Comparison of ENCODE assay signal across 9 mouse cellular contexts in the genomic region with DNA sequence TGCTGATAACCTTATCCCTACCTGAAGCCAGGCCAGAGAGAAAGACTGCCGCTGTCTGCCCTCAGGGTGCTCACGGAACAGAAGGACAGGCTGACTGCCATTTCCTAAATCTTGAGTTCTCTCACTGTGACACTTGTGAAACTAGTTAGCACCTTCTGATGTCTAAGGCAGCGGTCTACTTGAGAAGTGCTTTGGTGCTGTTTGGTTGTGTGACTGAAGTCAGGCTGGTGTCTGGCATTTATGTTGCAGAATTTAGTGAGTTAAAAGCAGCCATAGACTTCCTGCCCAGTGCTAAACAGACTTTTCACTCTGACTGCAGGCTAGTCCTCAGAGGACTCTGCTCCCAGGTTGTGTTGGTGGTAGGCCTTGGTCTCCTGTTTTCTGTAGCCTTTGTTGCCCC. TPM values are rescaled to one million over a fixed set of nuclear protein-coding genes. Genes with fewer than 3 reads are reported as not detected.
A peak's percentile ranks its signal among the peaks of the same experiment; 100 is the strongest.
DNase-seq lines count a peak whose midpoint lies in the region; ATAC-seq and TF ChIP-seq lines count a peak whose summit lies in the region.
"Had no signal": no experiment of that assay in that cellular context is flagged by ENCODE, and none has a peak within 500 bp of the region (broad histone marks: within the 10 kb centered on the region; RNA-seq: fewer than 3 reads in every experiment).

No protein-coding gene starts in this region.

- intact Hi-C loops in left cerebral cortex, adult 2 months (cut with DNase I), result loop anchor here (5.0 kb wide), 1 partner anchor 138 kb away; a partner anchor contains a TSS
- intact Hi-C loops in left cerebral cortex, postnatal 25 days (cut with DNase I), result loop anchor here (5.0 kb wide), 1 partner anchor 63 kb away; no protein-coding TSS in a partner anchor

- no peaks in the 10 kb centered on the region for H3K27me3 ChIP-seq in embryonic facial prominence, embryonic 15.5 days
- H3K27me3 ChIP-seq in hindbrain, postnatal 0 days (ENCODE audit: insufficient read depth, low read length), result no peaks in the 10 kb centered on the region
- no peaks in the 10 kb centered on the region for H3K27me3 ChIP-seq in stomach, embryonic 14.5 days (ENCODE audit: control insufficient read depth, insufficient read depth, low read length)
- H3K27me3 ChIP-seq: Patski had no signal

- 80% methylated on average over 3 of the region's 3 CpGs for WGBS in embryonic facial prominence, embryonic 15.5 days
- 93% methylated on average over 3 of the region's 3 CpGs for WGBS in hindbrain, postnatal 0 days
- WGBS in stomach, embryonic 14.5 days, result 83% methylated on average over 3 of the region's 3 CpGs

- peaks cover 23% of the 10 kb centered on the region; the same call in 1 of the 2 replicates for H3K36me3 ChIP-seq in embryonic facial prominence, embryonic 15.5 days
- H3K36me3 ChIP-seq in hindbrain, postnatal 0 days (ENCODE audit: insufficient read depth, low read length), result peaks cover 6% of the 10 kb centered on the region; the same call in 1 of the 2 replicates
- peaks cover 11% of the 10 kb centered on the region for H3K36me3 ChIP-seq in stomach, embryonic 14.5 days (ENCODE audit: control insufficient read depth, insufficient read depth, low read length)

- H3K9me3 ChIP-seq in embryonic facial prominence, embryonic 15.5 days (replicated peaks), result no peaks in the 10 kb centered on the region
- no peaks in the 10 kb centered on the region for H3K9me3 ChIP-seq in hindbrain, postnatal 0 days (ENCODE audit: low read length)
- no peaks in the 10 kb centered on the region for H3K9me3 ChIP-seq in stomach, embryonic 14.5 days (ENCODE audit: control insufficient read depth, low read depth, low read length)

- H3K4me1 ChIP-seq in embryonic facial prominence, embryonic 15.5 days, result peaks cover 68% of the 10 kb centered on the region
- peaks cover 45% of the 10 kb centered on the region for H3K4me1 ChIP-seq in hindbrain, postnatal 0 days (ENCODE audit: insufficient read depth, low read length)
- peaks cover 34% of the 10 kb centered on the region; the same call in 1 of the 2 replicates for H3K4me1 ChIP-seq in stomach, embryonic 14.5 days (ENCODE audit: control insufficient read depth, insufficient read depth, low read length)

- ATAC-seq in embryonic facial prominence, embryonic 15.5 days (ENCODE audit: insufficient number of reproducible peaks, low FRiP score, low TSS enrichment, low read depth), result no peak
- ATAC-seq in hindbrain, postnatal 0 days, result no peak
- ATAC-seq in stomach, embryonic 14.5 days (ENCODE audit: insufficient number of reproducible peaks, insufficient read depth, low FRiP score, low read depth), result no peak
- ATAC-seq: Patski had no signal

- no peak overlapping the region for H3K9ac ChIP-seq in embryonic facial prominence, embryonic 15.5 days
- H3K9ac ChIP-seq in hindbrain, postnatal 0 days (replicated peaks; ENCODE audit: low read length), result no peak overlapping the region
- 0 out of 2 replicates have a peak overlapping the region, but pooled peaks have one; percentile 14 for H3K9ac ChIP-seq in stomach, embryonic 14.5 days (replicated peaks; ENCODE audit: low read depth, low read length)

- no peak for DNase-seq in left cerebral cortex, adult 2 months (ENCODE audit: extremely low spot score in 1 of 2, low spot score in 2 of 2)
- DNase-seq in left cerebral cortex, postnatal 25 days (ENCODE audit: low spot score in 2 of 2), result no peak
- DNase-seq in hindbrain, postnatal 0 days (ENCODE audit: low spot score), result no peak
- no peak for DNase-seq in adrenal gland, postnatal 36 days
- no peak for DNase-seq in adrenal gland, postnatal 25 days
- DNase-seq: liver had no signal

- peak overlapping the region; percentile 94 for H3K4me2 ChIP-seq in embryonic facial prominence, embryonic 15.5 days (replicated peaks)
- peak overlapping the region; percentile 85 for H3K4me2 ChIP-seq in hindbrain, postnatal 0 days (ENCODE audit: low read depth, low read length)
- no peak overlapping the region for H3K4me2 ChIP-seq in stomach, embryonic 14.5 days (replicated peaks; ENCODE audit: low read depth, low read length)

- no peak for TF ChIP-seq CTCF in left cerebral cortex, adult 2 months (IDR thresholded peaks at IDR 0.05)
- no peak for TF ChIP-seq CTCF in hindbrain, postnatal 0 days (IDR thresholded peaks at IDR 0.05; ENCODE audit: low read depth)

- H3K27ac ChIP-seq in left cerebral cortex, adult 2 months, result no peak overlapping the region
- H3K27ac ChIP-seq in embryonic facial prominence, embryonic 15.5 days (replicated peaks), result no peak overlapping the region
- no peak overlapping the region for H3K27ac ChIP-seq in hindbrain, postnatal 0 days
- no peak overlapping the region for H3K27ac ChIP-seq in stomach, embryonic 14.5 days (ENCODE audit: low read length)

- H3K4me3 ChIP-seq in left cerebral cortex, adult 2 months, result peak overlapping the region; percentile 6; the same call in 1 of the 2 replicates
- H3K4me3 ChIP-seq in embryonic facial prominence, embryonic 15.5 days (replicated peaks), result no peak overlapping the region
- H3K4me3 ChIP-seq in hindbrain, postnatal 0 days (ENCODE audit: low read length), result no peak overlapping the region
- H3K4me3 ChIP-seq in stomach, embryonic 14.5 days (ENCODE audit: low read depth, low read length), result no peak overlapping the region; the same call in 1 of the 2 replicates

RNA-seq across cellular contexts. Expression of a gene that starts 3.2 kb away (rescaled TPM):
- 100 to 1,000 TPM; 117 to 123 TPM for total RNA-seq in left cerebral cortex, adult 2 months (2021)
- total RNA-seq in left cerebral cortex, postnatal 25 days (2021), result 100 to 1,000 TPM; 102 to 111 TPM
- 49.2 and 54.4 TPM in 2 replicates for polyA plus RNA-seq in embryonic facial prominence, embryonic 15.5 days (2015; fragmentation: Nextera tagmentation; extraction: Ambion mirVana)
- 111 and 185 TPM in 2 replicates for total RNA-seq in hindbrain, postnatal 0 days (2014; rRNA removed)
- polyA plus RNA-seq in hindbrain, postnatal 0 days (2015; fragmentation: Nextera tagmentation; extraction: Ambion mirVana), result 39.8 and 40.5 TPM in 2 replicates
- 45.9 and 48.9 TPM in 2 replicates for polyA plus RNA-seq in stomach, embryonic 14.5 days (2014; fragmentation: Nextera tagmentation; extraction: Ambion mirVana)
- total RNA-seq in adrenal gland, postnatal 36 days (2021), result 10 to 100 TPM; 51.7 to 62.2 TPM
- 63.3 and 90.9 TPM in 2 replicates for total RNA-seq in adrenal gland, postnatal 25 days (2021)
